Mouse (Mus musculus): ENCODE measurements at regions not wholly inside any gene's neighbourhood (a gene's known extent, or its start where the extent isn't known, plus 50 kb on each side); places are given as distances from the start of the nearest gene placed in this dataset.

- DNase-seq = no peak
Observed at GRCm38 (mm10) chr5:102290866-102291265, 190.3 kb upstream of the Arhgap24 start.

- DNase-seq = no peak
Observed at GRCm38 (mm10) chr5:102295564-102295963, 185.6 kb upstream of the Arhgap24 start.

GRCm38 (mm10) chr5:102306309-102306708, 174.9 kb upstream of the Arhgap24 start:
- DNase-seq = no peak

GRCm38 (mm10) chr5:102306718-102307117, 174.5 kb upstream of the Arhgap24 start:
- no peak for DNase-seq

- DNase-seq = no peak
Observed at GRCm38 (mm10) chr5:102311570-102311969, 169.6 kb upstream of the Arhgap24 start.

GRCm38 (mm10) chr5:102328197-102328784, 152.9 kb upstream of the Arhgap24 start:
- no peak for DNase-seq

- DNase-seq = no peak
Observed at GRCm38 (mm10) chr5:102333894-102334293, 147.3 kb upstream of the Arhgap24 start.

- no peak for DNase-seq
Observed at GRCm38 (mm10) chr5:102334442-102335197, 146.6 kb upstream of the Arhgap24 start.

- no peak for DNase-seq
Observed at GRCm38 (mm10) chr5:102366481-102366880, 114.7 kb upstream of the Arhgap24 start.

- DNase-seq = no peak
Observed at GRCm38 (mm10) chr5:102373309-102373971, 107.8 kb upstream of the Arhgap24 start.

- no peak for DNase-seq
Observed at GRCm38 (mm10) chr5:102373972-102374755, 107.0 kb upstream of the Arhgap24 start.

- no peak for DNase-seq
Observed at GRCm38 (mm10) chr5:102375339-102375738, 105.9 kb upstream of the Arhgap24 start.

GRCm38 (mm10) chr5:102393941-102394340, 87.2 kb upstream of the Arhgap24 start:
- DNase-seq = no peak

- DNase-seq = no peak
Observed at GRCm38 (mm10) chr5:102395608-102396146, 85.5 kb upstream of the Arhgap24 start.

GRCm38 (mm10) chr5:102399006-102399405, 82.2 kb upstream of the Arhgap24 start:
- DNase-seq = no peak

GRCm38 (mm10) chr5:102417642-102418041, 63.5 kb upstream of the Arhgap24 start:
- DNase-seq = no peak

GRCm38 (mm10) chr5:102419089-102419488, 62.1 kb upstream of the Arhgap24 start:
- no peak for DNase-seq

- no peak for DNase-seq
Observed at GRCm38 (mm10) chr5:102424636-102425242, 56.5 kb upstream of the Arhgap24 start.

GRCm38 (mm10) chr5:102428310-102428709, 52.9 kb upstream of the Arhgap24 start:
- no peak for DNase-seq
